Mouse (Mus musculus) cerebellum, adult 18-20 months (tissue): ENCODE data around the gene Hic2.
"Not testable (repeated sequence)": the region's sequence is repeated elsewhere in the genome, so short reads cannot be mapped to it uniquely, and the experiment has no call there.

Source experiments
- DNase-seq, 2 experiments: peaks; one replicate each; pipeline ENCODE4 v3.0.0; 2021

Gene Hic2

DNA sequence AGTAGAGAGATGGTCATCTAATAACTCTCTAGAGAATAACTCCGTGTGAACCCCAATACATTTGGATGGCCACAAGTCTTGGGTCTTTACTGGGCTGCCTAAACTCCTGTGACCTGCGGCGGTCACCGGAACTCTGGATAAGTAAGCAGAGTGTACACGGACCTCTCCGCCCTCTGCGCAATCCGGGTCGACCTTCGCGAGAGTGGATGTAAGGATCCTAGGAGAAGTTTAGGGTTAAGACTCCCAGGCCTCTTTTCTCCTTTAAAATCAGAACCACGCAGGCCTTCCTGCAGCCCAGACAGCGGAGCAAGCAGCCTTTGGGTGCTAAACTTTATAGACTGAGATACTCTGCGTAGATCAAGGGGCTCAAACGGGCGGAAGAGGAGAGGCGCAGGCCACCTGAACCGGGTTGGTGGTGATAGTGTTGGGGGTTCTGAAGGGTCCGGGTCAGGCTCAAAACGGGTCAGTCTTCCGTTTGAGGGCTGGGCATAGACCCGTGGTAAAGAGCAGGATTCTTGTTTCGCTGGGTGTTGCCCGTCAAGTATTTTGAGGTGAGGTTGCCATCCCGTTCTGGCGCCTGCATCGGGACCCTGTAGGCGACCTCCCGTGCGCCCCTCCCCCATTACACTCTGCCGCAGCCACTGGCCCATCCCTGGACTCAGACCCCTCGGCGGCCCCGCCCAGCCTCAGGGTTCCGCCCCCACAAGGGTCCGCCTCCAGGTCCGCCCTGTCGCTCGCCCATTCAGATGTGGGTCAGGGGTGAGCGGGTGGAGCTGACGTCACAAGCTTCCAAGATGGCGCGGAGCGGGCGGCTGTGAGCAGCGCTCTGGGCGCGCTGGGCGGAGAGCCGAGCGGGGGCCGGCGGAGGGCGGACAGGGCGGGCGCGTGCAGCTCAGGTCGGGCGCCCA is at the start of gene Hic2:
Gene Hic2 (plus strand): TSS at position 779 of the 908 bp plus-strand sequence.
- peak; percentile 93 to 96 for DNase-seq

DNA sequence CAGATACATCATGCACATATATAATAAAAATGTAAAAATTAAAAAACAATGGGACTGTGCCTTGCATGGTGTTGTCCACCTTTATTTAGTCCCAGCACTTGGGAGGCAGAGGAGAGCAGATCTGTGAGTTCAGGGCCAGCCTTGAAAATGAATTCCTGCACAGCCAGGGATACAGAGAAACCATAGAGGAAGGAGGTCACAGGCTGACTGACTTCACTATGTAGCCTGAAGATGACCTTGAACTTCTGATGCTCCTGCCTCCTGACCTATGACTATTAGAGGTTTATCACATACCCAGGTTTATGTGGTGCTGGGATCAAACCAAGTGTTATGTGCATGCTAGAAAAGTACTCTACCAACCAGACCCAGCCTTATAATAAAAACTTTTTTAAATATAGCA is 47.9 kb upstream of the Hic2 start:
- DNase-seq = no peak

DNA sequence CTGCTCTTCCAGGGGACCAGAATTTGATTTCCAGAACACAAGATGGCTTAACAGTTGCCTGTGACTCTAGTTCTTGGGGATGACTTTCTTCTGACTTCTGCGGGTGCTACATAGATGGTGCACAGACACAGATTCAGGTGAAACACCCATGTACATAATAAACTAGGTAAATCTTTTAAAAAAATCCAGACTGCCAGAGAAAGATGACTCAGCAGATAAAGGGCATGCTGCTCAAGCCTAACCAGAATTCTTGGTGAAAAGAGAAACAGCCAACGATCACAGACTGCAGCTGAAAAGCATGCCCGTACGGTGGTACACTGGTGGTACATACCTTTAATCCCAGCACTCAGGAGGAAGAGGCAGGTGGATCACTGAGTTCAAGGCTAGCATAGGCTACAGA is 39.5 kb upstream of the Hic2 start:
- DNase-seq = no peak

DNA sequence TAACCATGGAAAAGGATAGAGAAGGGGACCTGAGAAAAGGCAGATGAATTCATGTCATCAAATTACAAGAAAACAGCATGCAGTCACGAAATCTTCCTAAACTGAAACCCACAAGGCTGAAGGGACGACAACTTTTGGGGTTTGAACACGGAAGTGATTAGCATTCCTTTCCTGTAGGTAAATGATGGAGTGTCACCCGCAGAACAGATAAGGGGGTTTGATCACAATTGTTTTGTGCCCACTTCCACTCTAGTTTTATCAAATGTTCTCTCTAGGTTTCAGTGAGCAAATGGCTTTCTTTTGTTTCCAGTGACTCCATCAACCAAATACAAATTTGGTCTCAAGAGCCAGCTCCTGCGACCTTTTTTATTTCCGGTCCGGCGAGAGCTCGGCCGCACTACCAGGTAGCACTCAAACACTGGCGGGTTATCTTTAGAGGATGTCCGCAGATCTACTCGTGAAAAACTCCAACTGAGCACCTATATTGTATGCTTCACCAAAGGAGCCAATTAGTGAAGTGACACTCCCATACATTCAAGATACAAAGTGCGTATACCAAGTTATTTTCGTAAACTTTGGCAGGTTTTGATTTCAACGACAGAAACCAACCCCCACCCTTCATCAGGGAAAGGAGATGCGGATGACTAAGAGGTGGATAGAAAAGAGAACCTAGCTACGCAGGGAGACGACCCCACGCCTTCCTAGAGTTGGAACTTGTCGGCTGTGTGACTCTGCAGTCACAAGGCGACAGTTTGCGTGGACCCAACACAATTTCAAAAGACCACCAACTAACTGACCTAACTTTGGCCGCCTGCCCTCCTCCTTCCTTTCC is 33.0 kb upstream of the Hic2 start:
- no peak for DNase-seq

DNA sequence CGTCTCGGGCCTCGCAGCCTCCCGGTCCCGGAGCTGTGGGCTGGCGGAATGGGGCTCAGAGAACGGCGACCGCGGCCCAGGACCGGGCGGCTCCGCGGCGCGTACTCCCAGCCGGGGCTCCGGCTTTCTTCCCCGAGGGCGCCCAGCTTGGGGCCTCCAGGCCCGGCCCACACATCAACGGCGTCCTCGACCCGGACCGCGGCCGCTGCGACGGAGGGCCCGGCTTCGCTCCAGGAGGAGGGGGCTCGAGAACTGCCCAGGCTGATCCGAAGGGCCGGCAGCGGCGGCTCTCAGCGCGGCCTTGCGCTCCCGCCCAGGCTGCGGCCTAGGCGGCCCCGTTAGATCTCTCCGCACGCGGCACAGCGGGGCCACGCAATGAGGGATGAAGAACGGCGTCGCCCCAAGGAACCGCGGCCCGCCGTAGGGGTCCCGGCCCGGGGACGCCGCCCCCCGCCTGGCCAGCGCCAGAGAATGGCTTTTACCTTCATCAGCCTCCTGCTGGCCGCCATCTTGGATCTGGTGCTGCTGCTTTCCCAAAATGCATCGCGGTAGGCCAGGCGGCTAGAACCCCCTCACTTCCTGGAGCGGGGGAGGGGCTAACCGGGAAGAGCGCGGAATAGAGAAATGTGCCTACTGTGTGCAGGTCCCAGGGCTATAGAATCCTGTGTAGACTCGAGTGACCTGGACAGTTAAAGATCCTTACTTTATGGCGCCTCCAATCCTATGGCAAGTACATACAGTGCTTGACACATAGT is 32.2 kb upstream of the Hic2 start:
- DNase-seq = peak; percentile 88 to 89

DNA sequence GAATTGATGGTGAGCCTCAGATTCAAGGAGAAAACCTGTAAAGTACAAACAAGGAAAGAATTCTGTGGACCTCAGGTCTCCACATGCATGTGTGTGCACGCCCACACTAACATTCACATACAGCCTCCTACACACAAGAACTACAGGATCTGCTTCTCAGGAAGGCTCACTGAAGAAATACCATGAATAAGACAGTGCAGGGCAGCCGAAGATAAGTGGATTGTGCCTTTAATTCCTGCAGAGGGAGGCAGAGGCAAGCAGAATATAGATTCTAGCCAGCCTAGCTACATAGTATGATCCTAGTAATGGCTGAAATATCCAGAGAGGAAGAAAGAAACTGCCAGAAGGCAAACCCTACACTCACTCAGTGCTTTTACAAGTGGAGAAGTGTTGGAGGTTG is 31.4 kb upstream of the Hic2 start:
- DNase-seq = no peak

DNA sequence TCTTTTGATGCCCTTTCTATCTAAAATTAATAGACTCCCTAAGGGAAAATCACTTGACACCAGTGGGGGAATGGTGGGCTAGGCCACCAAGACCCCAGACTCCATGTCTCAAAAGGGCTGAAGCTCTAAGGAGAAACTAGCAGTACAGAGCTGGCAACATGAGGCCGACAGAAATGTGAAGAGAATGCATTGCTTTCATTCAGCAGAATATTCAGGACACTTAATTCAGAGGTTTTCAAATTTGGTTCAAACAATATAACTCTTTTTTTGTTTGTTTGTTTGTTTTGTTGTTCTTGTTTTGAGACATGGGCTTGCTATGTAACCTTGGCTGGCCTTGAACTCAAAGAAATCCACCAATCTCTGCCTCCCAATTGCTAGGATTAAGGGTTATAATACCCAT is 30.8 kb upstream of the Hic2 start, which contains the start of gene Ube2l3:
Gene Ube2l3 (minus strand): TSS at position 101 of the 400 bp plus-strand sequence.
- DNase-seq = no peak

DNA sequence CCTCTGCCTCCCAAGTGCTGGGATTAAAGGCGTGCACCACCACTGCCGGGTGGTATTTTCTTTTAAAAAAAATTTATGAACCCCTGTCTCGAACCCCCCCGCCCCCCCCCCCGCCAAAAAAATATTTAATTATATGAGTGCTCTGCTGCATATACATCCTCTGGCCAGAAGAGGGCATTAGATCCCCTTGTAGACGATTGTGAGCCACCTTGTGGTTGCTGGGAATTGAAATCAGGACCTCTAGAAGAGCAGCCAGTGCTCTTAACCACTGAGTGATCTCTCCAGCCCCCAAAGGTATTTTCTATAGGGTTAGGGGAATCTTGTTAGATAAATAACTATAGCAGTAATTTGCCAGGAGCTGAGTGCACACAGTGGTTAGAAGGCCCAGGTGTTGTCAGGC is 28.4 kb upstream of the Hic2 start:
- peak; percentile 41 to 42 for DNase-seq

DNA sequence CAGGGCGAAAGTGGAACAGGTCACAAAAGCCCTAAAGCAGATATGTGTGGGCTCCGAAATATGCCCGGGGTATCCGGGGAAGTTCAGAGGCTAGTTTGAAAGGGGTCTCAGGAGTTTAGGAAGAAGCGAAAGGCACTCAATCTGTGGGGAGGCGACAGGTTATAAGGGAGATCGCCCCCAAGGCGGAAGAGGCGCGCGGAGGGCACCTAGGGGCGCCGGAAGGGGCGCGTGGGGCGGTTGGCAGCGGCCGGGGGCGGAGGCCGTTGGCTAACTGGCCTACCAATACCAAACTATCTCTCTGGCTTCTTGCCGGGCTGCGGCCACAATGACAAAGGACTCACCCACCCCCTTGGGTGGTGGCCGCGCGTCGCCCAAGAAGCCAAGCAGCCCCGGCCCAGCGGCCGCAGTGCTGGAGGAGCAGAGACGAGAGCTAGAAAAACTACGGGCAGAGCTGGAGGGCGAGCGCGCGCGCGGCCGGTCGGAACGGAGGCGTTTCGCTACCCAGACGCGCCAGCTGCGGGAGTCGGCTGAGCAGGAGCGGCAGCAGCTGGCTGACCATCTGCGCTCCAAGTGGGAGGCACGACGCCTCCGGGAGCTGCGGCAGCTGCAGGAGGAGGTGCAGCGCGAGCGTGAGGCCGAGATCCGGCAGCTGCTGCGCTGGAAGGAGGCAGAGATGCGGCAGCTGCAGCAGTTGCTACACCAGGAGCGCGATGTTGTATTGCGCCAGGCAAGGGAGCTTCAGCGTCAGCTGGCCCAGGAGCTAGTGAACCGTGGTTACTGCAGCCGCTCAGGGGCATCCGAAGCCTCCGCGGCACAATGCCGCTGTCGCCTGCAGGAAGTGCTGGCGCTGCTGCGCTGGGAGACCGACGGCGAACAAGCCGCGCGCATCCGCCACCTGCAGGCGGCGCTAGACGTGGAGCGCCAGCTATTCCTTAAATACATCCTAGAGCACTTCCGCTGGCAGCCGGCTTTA is 24.7 kb upstream of the Hic2 start, which contains the start of gene Rimbp3:
Gene Rimbp3 (plus strand): TSS at position 215 of the 973 bp plus-strand sequence.
- DNase-seq = peak; percentile 75 to 84

DNA sequence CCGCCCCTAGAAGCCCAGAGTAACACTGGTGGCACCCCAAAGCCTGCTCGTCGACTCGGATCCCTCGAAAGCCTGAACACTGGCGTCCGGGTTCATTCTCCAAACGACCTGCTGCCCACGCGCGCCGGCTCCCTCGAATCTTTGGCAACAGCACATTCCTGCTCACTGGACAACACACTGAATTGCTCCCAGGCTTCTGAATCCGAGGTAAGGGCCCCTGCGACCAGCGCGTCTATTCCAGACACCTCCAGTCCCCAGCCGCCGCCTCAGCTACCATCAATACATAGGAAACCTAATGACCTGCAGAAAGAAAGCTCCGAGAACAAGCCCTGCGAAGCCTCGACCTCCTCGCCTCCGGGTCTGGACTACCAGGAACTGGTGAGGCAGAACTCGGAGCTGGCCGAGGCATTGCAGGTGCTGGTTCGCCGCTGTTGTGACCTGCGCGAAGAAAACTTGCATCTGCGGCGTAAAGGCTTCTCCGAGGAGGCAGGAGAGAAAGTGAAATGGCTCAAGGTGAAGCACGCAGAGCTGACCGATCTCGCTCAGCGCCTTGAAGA is 23.9 kb upstream of the Hic2 start:
- DNase-seq = no peak

DNA sequence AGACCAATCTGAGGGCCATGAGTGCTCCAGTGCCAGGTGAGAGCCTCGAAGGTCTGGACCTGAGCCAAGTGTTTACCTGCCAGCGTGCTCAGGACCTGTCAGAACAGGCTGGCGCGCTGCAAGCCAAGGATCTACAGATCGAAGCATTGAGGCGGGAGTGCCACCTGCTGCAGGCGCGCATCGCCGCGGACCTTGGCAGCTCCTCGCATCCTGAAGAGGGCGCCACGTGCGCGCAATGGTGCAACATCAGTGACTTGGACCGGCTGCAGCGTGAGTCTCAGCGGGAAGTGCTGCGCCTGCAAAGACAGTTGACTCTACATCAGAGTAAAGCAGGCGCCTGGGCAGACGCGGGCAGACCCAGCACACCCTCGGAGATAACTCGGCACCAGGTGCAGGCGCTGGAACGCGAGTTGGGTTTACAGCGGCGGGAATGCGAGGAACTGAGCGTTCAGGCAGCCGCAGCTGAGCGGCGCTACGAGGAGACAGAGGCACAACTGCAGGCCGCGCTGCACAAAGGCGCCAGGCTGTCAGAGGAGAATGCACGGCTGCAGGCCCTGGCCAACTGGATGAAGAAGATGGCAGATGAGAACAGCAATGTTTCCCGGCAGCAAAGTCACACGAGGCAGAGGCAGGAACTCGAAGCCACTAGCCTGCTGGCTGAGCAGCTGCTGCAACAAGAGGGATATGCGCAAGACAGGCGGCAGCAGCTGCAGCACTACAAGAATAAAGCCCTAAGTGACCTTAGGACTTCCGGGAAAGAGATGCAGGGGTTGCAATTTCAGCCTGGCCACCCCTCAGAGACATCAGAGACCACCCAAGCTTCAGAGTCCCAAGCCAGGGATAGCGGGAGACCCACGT is 23.2 kb upstream of the Hic2 start:
- DNase-seq = peak; percentile 90 to 92

DNA sequence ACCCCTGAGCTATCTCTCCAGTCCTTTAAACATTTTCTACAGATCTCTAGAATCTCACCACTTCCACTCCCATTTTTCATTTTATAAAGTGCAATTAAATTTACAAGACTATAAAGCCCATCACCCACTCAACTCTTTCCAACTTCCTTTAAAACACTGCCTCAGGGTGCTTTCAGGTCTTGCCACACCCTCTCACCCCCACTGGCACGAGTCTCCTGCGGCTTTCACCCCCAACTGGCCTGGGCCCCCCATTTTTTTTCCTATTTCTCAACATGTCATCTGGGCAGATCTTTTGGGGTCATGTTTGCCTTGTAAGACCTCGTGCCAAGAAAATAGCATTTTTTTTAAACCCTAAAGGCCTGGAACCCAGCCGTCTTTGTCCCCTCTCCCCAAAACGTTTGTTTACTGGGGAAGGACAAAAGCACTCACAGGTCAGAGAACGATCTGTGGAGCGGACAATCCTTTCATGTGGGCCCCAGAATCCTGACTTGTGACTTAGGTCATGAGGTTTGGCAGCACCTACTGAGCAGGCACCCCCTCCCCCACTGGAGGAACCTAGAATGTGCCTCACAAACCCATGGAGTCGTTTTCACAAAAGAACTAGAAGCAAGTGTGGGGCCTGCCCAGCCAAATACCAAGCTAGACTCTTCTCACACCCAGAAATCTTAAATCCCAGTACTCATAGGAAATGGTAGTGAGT is 16.3 kb upstream of the Hic2 start:
- no peak for DNase-seq

DNA sequence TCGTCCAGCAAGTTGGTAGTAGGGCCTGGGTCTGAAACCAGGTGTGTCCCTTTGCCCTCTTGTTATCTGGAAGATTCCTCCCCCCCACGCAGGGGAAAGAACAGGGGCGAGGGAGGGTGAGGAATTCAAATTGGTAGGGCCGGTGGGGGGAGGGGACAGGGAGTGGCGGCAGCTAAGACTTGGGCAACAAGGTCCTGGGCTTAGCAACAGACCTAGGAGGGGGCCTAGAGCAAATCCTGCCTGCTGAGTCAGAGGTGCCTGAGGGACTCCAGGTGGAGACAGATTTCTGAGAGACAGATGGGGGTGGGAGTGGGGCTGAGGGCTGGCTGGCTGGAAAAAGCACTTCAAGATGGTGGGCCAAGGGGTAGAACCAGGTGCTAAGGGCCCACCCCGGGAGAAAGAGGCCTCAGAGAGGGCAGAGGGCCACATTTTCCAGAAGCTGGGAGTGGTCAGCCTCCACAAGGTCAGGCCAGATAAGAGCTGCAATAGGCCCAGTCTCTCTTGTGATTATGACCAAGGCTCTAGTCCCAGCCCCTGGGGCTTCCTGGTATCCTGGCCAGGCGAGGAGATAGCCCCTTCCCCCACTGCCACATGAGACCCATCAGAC is 13.1 kb upstream of the Hic2 start:
- DNase-seq = no peak

DNA sequence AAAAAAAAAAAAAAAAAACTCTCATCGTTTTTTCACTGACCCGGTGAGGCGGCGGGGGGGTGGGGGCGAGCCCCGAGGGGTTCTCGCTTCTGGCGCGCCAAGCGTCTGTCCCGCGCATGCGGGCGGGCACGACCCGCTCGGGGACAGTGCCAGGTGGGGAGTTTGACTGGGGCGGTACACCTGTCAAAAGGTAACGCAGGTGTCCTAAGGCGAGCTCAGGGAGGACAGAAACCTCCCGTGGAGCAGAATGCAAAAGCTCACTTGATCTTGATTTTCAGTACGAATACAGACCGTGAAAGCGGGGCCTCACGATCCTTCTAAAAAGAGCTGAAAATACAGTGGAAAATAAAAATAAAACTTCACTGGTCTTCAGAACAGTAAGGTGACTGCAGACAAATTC is 11.2 kb upstream of the Hic2 start:
- peak; percentile 97 to 99 for DNase-seq

DNA sequence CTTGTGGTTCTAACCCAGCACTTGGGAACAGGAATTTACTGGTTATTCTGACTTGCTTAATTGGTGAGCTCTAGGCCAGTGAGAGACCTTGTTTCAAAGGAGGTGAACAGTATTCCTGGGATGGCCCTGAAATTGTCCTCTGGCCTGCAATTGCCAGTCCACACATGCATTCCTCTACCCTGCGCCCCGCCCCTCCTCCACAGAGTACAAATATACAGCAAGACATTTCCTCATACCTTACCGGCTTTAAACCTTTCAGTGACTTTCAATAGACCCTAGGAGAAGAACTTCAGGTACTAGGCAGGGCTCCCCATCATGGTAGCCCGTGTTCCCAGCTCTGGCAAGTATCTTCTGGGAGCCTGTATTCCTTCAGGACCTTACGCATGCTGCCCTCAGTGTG is 7.8 kb upstream of the Hic2 start:
- no peak for DNase-seq

DNA sequence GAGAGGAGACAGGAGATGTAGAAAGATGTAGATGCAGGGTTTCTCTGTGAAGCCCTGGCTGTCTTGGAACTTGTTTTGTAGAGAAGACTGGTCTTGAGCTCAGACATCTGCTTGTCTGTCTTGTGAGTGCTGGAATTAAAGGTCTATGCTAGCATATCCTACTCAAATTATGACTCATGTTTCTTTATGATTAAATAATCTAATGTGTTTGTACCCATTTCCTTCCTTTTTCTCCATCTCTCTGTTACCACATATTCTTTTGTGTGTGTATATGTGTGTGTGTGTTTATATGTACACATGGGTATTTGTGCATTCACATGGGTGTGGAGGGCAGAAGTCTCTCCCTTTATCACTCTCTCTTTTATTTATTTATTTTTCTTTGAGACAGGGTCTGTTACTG is 6.9 kb upstream of the Hic2 start:
- DNase-seq = no peak

DNA sequence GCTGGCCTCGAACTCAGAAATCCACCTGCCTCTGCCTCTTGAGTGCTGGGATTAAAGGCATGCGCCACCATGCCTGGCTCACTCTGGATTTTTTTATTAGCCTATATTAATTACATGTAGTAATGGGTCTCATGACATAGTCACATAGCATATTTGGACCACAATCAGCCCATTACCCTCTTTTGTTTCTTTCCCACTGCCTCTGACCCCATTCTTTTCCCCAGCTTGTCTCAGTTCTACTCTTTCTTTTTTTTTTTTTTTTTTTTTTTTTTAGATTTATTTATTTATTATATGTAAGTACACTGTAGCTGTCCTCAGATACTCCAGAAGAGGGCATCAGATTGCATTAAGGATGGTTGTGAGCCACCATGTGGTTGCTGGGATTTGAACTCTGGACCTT is 1.8 kb upstream of the Hic2 start:
- DNase-seq = not testable (repeated sequence)

DNA sequence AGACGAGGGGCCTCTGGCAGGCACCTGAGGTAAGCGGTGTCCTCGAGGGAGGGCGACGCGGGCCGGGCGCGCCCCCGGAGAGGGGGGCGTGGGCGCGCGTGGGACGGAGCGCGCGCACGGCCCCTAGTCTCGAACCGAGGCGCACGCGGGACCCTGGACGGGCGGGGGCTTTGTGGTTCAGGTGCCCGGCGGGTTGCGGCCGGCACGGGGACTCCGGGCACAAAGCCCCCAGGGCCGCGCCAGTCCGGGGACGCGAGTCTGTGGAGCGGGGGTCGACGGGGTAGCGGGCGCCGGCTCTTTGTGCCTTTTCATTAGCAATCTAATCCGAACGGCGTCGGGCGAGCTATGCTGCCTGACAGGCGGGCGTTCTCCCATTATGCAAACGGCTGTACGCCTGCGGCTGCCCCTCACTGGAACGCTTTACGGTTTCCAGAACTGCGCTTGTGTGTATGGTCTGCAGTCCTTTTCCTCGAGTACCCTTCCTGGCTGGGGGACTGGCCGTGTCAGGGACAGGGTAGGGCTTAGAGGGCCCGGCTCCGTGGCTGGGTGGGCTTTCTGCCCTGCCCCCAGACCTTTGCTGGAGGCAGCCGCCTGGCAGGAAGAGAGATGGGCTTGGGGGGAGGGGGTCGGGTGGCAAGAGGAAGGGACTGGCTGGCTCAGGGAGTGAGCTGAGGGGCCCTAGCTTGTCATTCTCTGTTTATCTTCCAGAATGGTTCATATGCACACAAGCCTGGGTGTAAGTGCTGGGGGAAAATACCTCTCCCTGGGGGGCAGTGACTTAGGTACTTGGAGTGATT is 528 bp downstream of the Hic2 start:
- DNase-seq = peak in 1 of 2 experiments; percentile 28
